Mouse (Mus musculus) brain, embryonic 14.5 days (tissue): Measurements from ENCODE around the gene Upf2.

Experiments used
- CTCF ChIP-seq: fragments of 200-500 bp; IDR thresholded peaks from 2 replicates; pipeline ENCODE4 v1.5.1; 2012; ENCODE audit warnings: inconsistent platforms, mild to moderate bottlenecking, moderate library complexity, borderline replicate concordance; ENCODE audit not compliant: insufficient read depth, insufficient read length; ENCODE audit errors: extremely low read depth
- POLR2A ChIP-seq: fragments of 200-500 bp; IDR thresholded peaks from 2 replicates; pipeline ENCODE4 v1.6.1; 2012; ENCODE audit warnings: mild to moderate bottlenecking, inconsistent platforms, borderline replicate concordance; ENCODE audit not compliant: poor library complexity, insufficient read depth, insufficient read length, severe bottlenecking; ENCODE audit errors: extremely low read depth

GRCm38 (mm10) chr2:6100755-6101154 lies 149.5 kb downstream of the Upf2 start:
- TF ChIP-seq POLR2A (no peak), CTCF (no peak)
